8 mouse cellular contexts compared by ENCODE assay signal in genomic region chr17:84791156-84791555, GRCm38 (mm10). TPM values are rescaled to one million over a fixed set of nuclear protein-coding genes. Genes with fewer than 3 reads are reported as not detected.
A peak's percentile ranks its signal among the peaks of the same experiment; 100 is the strongest.
DNase-seq lines count a peak whose midpoint lies in the region; ATAC-seq lines count a peak whose summit lies in the region.

No protein-coding gene starts in this region.

- H3K4me1 ChIP-seq in heart, embryonic 12.5 days (replicated peaks) = peaks cover 20% of the 10 kb centered on the region
- H3K4me1 ChIP-seq in forebrain, embryonic 10.5 days = peaks cover 28% of the 10 kb centered on the region
- peaks cover 25% of the 10 kb centered on the region for H3K4me1 ChIP-seq in midbrain, embryonic 12.5 days

- peak overlapping the region; percentile 92 for H3K4me3 ChIP-seq in heart, embryonic 12.5 days
- H3K4me3 ChIP-seq in forebrain, embryonic 10.5 days = peak overlapping the region; percentile 99
- peak overlapping the region; percentile 100 for H3K4me3 ChIP-seq in midbrain, embryonic 12.5 days

- 6% methylated on average over 8 of the region's 8 CpGs for WGBS in heart, embryonic 12.5 days
- 7% methylated on average over 8 of the region's 8 CpGs for WGBS in forebrain, embryonic 10.5 days
- 7% methylated on average over 8 of the region's 8 CpGs for WGBS in midbrain, embryonic 12.5 days

- peaks cover 9% of the 10 kb centered on the region; the same call in 1 of the 2 replicates for H3K36me3 ChIP-seq in heart, embryonic 12.5 days
- peaks cover 14% of the 10 kb centered on the region for H3K36me3 ChIP-seq in forebrain, embryonic 10.5 days (replicated peaks)
- no peaks in the 10 kb centered on the region for H3K36me3 ChIP-seq in midbrain, embryonic 12.5 days

- peak overlapping the region; percentile 78 for H3K4me2 ChIP-seq in heart, embryonic 12.5 days
- H3K4me2 ChIP-seq in midbrain, embryonic 12.5 days (replicated peaks) = peak overlapping the region; percentile 98

- H3K9ac ChIP-seq in heart, embryonic 12.5 days = peak overlapping the region; percentile 87
- H3K9ac ChIP-seq in midbrain, embryonic 12.5 days (replicated peaks) = peak overlapping the region; percentile 90

- DNase-seq in heart, postnatal 25 days (ENCODE audit: low spot score) = no peak
- peak; percentile 39 for DNase-seq in MN1 (ENCODE audit: low spot score)
- peak; percentile 20 for DNase-seq in forebrain, embryonic 10.5 days (ENCODE audit: extremely low spot score, low spot score)
- DNase-seq in kidney, postnatal 10 days = peak; percentile 18
- DNase-seq in right cerebral cortex, postnatal 14 days = no peak
- no peak for DNase-seq in gastrocnemius, postnatal 25 days

- no peaks in the 10 kb centered on the region for H3K9me3 ChIP-seq in heart, embryonic 12.5 days (replicated peaks)
- no peaks in the 10 kb centered on the region for H3K9me3 ChIP-seq in forebrain, embryonic 10.5 days
- H3K9me3 ChIP-seq in midbrain, embryonic 12.5 days = no peaks in the 10 kb centered on the region

- no peaks in the 10 kb centered on the region for H3K27me3 ChIP-seq in heart, embryonic 12.5 days (replicated peaks)
- H3K27me3 ChIP-seq in forebrain, embryonic 10.5 days (ENCODE audit: poor library complexity, severe bottlenecking) = no peaks in the 10 kb centered on the region
- no peaks in the 10 kb centered on the region for H3K27me3 ChIP-seq in midbrain, embryonic 12.5 days

- ATAC-seq in heart, embryonic 12.5 days (ENCODE audit: insufficient number of reproducible peaks, low FRiP score) = no peak
- 0 out of 2 replicates have a peak, but pooled peaks have one; percentile 10 for ATAC-seq in midbrain, embryonic 12.5 days (ENCODE audit: low FRiP score, low read depth)

- peak overlapping the region; percentile 77 for H3K27ac ChIP-seq in heart, embryonic 12.5 days (ENCODE audit: poor library complexity, severe bottlenecking)
- H3K27ac ChIP-seq in forebrain, embryonic 10.5 days = peak overlapping the region; percentile 98
- H3K27ac ChIP-seq in midbrain, embryonic 12.5 days (replicated peaks) = peak overlapping the region; percentile 74

- intact Hi-C loops in heart, postnatal 25 days (cut with DNase I) = loop anchor here (5.0 to 10.0 kb wide), 2 partner anchors 164 to 301 kb away; partner anchors contain the start of genes Camkmt, Ppm1b and Prepl

RNA-seq across cellular contexts. Expression of gene Lrpprc, which starts 0.6 kb away (rescaled TPM):
- 73.9 and 75.9 TPM in 2 replicates for polyA plus RNA-seq in heart, embryonic 12.5 days (2016; fragmentation: Nextera tagmentation; extraction: Ambion mirVana)
- 100 to 1,000 TPM; 144 to 145 TPM for total RNA-seq in heart, postnatal 25 days (2021)
- polyA plus RNA-seq in forebrain, embryonic 10.5 days (2016; fragmentation: Nextera tagmentation; extraction: Ambion mirVana) = 52.5 and 56.2 TPM in 2 replicates
- polyA plus RNA-seq in midbrain, embryonic 12.5 days (2016; fragmentation: Nextera tagmentation; extraction: Ambion mirVana) = 49.5 and 53.3 TPM in 2 replicates
- total RNA-seq in gastrocnemius, postnatal 25 days (2021) = 10 to 100 TPM; 59.2 to 71.3 TPM

Comparison
In these comparisons a context has a peak if more than half of its experiments do, and no peak if none do; other contexts are left out.
1. DNase-seq: peak in MN1 (single experiment), forebrain, embryonic 10.5 days (single experiment) and kidney, postnatal 10 days (single experiment); none in heart, postnatal 25 days (single experiment), right cerebral cortex, postnatal 14 days (single experiment) and gastrocnemius, postnatal 25 days (single experiment).
2. Peak in every context shown above with its lines, with median percentiles within 50 percentile points of each other: H3K27ac ChIP-seq and H3K4me3 ChIP-seq.